Mouse (Mus musculus) ES-Bruce4 (cell line): ENCODE data around the gene Snapc2.

ENCODE experiments used
- CTCF ChIP-seq: IDR thresholded peaks from one replicate; pipeline ENCODE4 v1.8.1; 2011; ENCODE audit warnings: low read depth, low read length
- POLR2A ChIP-seq: IDR thresholded peaks from one replicate; pipeline ENCODE4 v1.8.1; 2011; ENCODE audit warnings: low read length; ENCODE audit not compliant: insufficient read depth

- TF ChIP-seq CTCF (peak; percentile 98), POLR2A (no peak)
Observed at GRCm38 (mm10) chr8:4258233-4258632, 5.4 kb downstream of the Snapc2 start.
